Mouse (Mus musculus) stomach, embryonic 16.5 days (tissue): Measurements from ENCODE around the gene Lpar2. TPM values are rescaled to one million over a fixed set of nuclear protein-coding genes. Genes with fewer than 3 reads are reported as not detected.

ENCODE experiments used
- ATAC-seq: fragments of 200-750 bp; cut with Nextera tagmentation; 2 replicates; pipeline ENCODE4 v1.8.0; 2017; ENCODE audit warnings: moderate number of reproducible peaks, moderate TSS enrichment; ENCODE audit not compliant: insufficient read depth, low FRiP score
- H3K27ac ChIP-seq: fragments of 300-500 bp; sonication (generic); 2 replicates; pipeline ENCODE4 v1.5.1; 2014; ENCODE audit warnings: low read length
- H3K27me3 ChIP-seq: fragments of 300-500 bp; sonication (generic); 2 replicates; pipeline ENCODE4 v1.6.1; 2014; ENCODE audit warnings: low read length, control low read depth, mixed read lengths; ENCODE audit not compliant: control insufficient read depth, insufficient read depth
- H3K36me3 ChIP-seq: fragments of 300-500 bp; sonication (generic); 2 replicates; pipeline ENCODE4 v1.6.1; 2014; ENCODE audit warnings: low read length; ENCODE audit not compliant: control insufficient read depth, insufficient read depth
- H3K4me1 ChIP-seq: fragments of 300-500 bp; sonication (generic); 2 replicates; pipeline ENCODE4 v1.6.1; 2014; ENCODE audit warnings: low read length, control low read depth, mixed read lengths; ENCODE audit not compliant: control insufficient read depth, insufficient read depth
- H3K4me2 ChIP-seq: fragments of 300-500 bp; sonication (generic); 2 replicates; pipeline ENCODE4 v1.6.1; 2014; ENCODE audit warnings: low read depth, low read length, mixed read lengths
- H3K4me3 ChIP-seq: fragments of 300-500 bp; sonication (generic); replicated peaks from 2 replicates; pipeline ENCODE4 v1.5.1; 2014; ENCODE audit warnings: mild to moderate bottlenecking, low read length
- H3K9ac ChIP-seq: fragments of 300-500 bp; sonication (generic); 2 replicates; pipeline ENCODE4 v1.6.1; 2014; ENCODE audit warnings: low read length
- H3K9me3 ChIP-seq: fragments of 300-500 bp; sonication (generic); replicated peaks from 2 replicates; pipeline ENCODE4 v1.6.1; 2016; ENCODE audit warnings: low read length, control low read depth; ENCODE audit not compliant: control insufficient read depth
- WGBS: fragments of 180-500 bp; shearing (Covaris S2); extraction: QIAGEN DNeasy Blood & Tissue Kit; methylation state at CpG from one replicate; pipeline ENCODE4 v1.1.7; 2014; 5-methylcytosine and 5-hydroxymethylcytosine counted together
- polyA plus RNA-seq: library from polyadenylated mRNA; unstranded; fragments of >200 nt; fragmentation: Nextera tagmentation; extraction: Ambion mirVana; gene quantifications from 2 replicates; pipeline ENCODE4 v1.2.1, GENCODE M21; 2015

The Lpar2 gene
- polyA plus RNA-seq: 0.22 and 0.35 TPM in 2 replicates

GRCm38 (mm10) chr8:69822386-69823191, at the start of gene Lpar2:
Gene Lpar2 (plus strand): TSS chr8:69822429.
- H3K36me3 ChIP-seq: no peaks in the 10 kb centered on the region
- WGBS: 2% methylated on average over 31 of the region's 35 CpGs
- peaks cover 10% of the 10 kb centered on the region; the same call in 1 of the 2 replicates for H3K4me1 ChIP-seq
- H3K27me3 ChIP-seq: no peaks in the 10 kb centered on the region
- no peaks in the 10 kb centered on the region for H3K9me3 ChIP-seq
- H3K9ac ChIP-seq: peak within 1 kb of the TSS; percentile 74
- ATAC-seq: peak; percentile 81; the same call in 1 of the 2 replicates
- H3K4me2 ChIP-seq: peak within 1 kb of the TSS; percentile 86
- peak within 1 kb of the TSS; percentile 66 for H3K4me3 ChIP-seq
- peak within 1 kb of the TSS; percentile 51; the same call in 1 of the 2 replicates for H3K27ac ChIP-seq

GRCm38 (mm10) chr8:69774503-69775148, 47.6 kb upstream of the Lpar2 start, which contains the start of gene Gm20422:
Gene Gm20422 (minus strand): TSS chr8:69774886.
- H3K4me2 ChIP-seq: peak within 1 kb of the TSS; percentile 83
- peaks cover 11% of the 10 kb centered on the region; the same call in 1 of the 2 replicates for H3K4me1 ChIP-seq
- peak; percentile 99 for ATAC-seq
- H3K36me3 ChIP-seq: no peaks in the 10 kb centered on the region
- peak within 1 kb of the TSS; percentile 100 for H3K27ac ChIP-seq
- H3K4me3 ChIP-seq: peak within 1 kb of the TSS; percentile 90
- under 1% methylated on average over 41 of the region's 41 CpGs for WGBS
- H3K9me3 ChIP-seq: no peaks in the 10 kb centered on the region
- no peaks in the 10 kb centered on the region for H3K27me3 ChIP-seq
- H3K9ac ChIP-seq: peak within 1 kb of the TSS; percentile 99

- no peak overlapping the region for H3K9ac ChIP-seq
- H3K27me3 ChIP-seq: no peaks in the 10 kb centered on the region
- 47% methylated on average over 2 of the region's 2 CpGs for WGBS
- H3K27ac ChIP-seq: 0 out of 2 replicates have a peak overlapping the region, but pooled peaks have one; percentile 4
- no peaks in the 10 kb centered on the region for H3K9me3 ChIP-seq
- peak overlapping the region; percentile 90 for H3K4me3 ChIP-seq
- peaks cover 11% of the 10 kb centered on the region; the same call in 1 of the 2 replicates for H3K4me1 ChIP-seq
- no peaks in the 10 kb centered on the region for H3K36me3 ChIP-seq
- no peak for ATAC-seq
- peak overlapping the region; percentile 43; the same call in 1 of the 2 replicates for H3K4me2 ChIP-seq
Observed at GRCm38 (mm10) chr8:69775149-69775534, 47.1 kb upstream of the Lpar2 start.

GRCm38 (mm10) chr8:69777111-69777510, 45.1 kb upstream of the Lpar2 start:
- ATAC-seq: no peak
- Histone ChIP-seq H3K4me1 (peaks cover 11% of the 10 kb centered on the region; the same call in 1 of the 2 replicates), H3K9me3 (no peaks in the 10 kb centered on the region), H3K36me3 (no peaks in the 10 kb centered on the region), H3K27ac (no peak overlapping the region), H3K9ac (no peak overlapping the region), H3K4me2 (no peak overlapping the region), H3K27me3 (no peaks in the 10 kb centered on the region), H3K4me3 (no peak overlapping the region)
- WGBS: 70% methylated on average over 11 of the region's 12 CpGs

GRCm38 (mm10) chr8:69789105-69789504, 33.1 kb upstream of the Lpar2 start:
- Histone ChIP-seq H3K9ac (no peak overlapping the region), H3K4me2 (no peak overlapping the region), H3K4me1 (peaks cover 15% of the 10 kb centered on the region), H3K27me3 (no peaks in the 10 kb centered on the region), H3K36me3 (no peaks in the 10 kb centered on the region), H3K4me3 (no peak overlapping the region), H3K9me3 (no peaks in the 10 kb centered on the region), H3K27ac (no peak overlapping the region)
- ATAC-seq: no peak
- WGBS: 80% methylated on average over 5 of the region's 5 CpGs

GRCm38 (mm10) chr8:69789731-69790130, 32.5 kb upstream of the Lpar2 start:
- no peaks in the 10 kb centered on the region for H3K9me3 ChIP-seq
- no peaks in the 10 kb centered on the region for H3K27me3 ChIP-seq
- H3K9ac ChIP-seq: peak overlapping the region; percentile 98; the same call in 1 of the 2 replicates
- 63% methylated on average over 5 of the region's 5 CpGs for whole genome bisulfite sequencing
- H3K4me1 ChIP-seq: peaks cover 15% of the 10 kb centered on the region
- H3K27ac ChIP-seq: no peak overlapping the region
- peak overlapping the region; percentile 71 for H3K4me2 ChIP-seq
- H3K36me3 ChIP-seq: no peaks in the 10 kb centered on the region
- H3K4me3 ChIP-seq: no peak overlapping the region
- ATAC-seq: no peak

- Histone ChIP-seq H3K4me1 (peaks cover 15% of the 10 kb centered on the region), H3K9ac (peak overlapping the region; percentile 98), H3K36me3 (peaks cover 2% of the 10 kb centered on the region; the same call in 1 of the 2 replicates), H3K9me3 (no peaks in the 10 kb centered on the region), H3K4me3 (peak overlapping the region; percentile 99), H3K27ac (peak overlapping the region; percentile 86), H3K27me3 (no peaks in the 10 kb centered on the region), H3K4me2 (peak overlapping the region; percentile 71)
- WGBS: 30% methylated on average over 11 of the region's 11 CpGs
- ATAC-seq: no peak
Observed at GRCm38 (mm10) chr8:69790364-69790763, 31.9 kb upstream of the Lpar2 start.

- Histone ChIP-seq H3K4me3 (peak within 1 kb of the TSS; percentile 99), H3K36me3 (peaks cover 6% of the 10 kb centered on the region; the same call in 1 of the 2 replicates), H3K27ac (peak within 1 kb of the TSS; percentile 86), H3K9me3 (no peaks in the 10 kb centered on the region), H3K4me2 (peak within 1 kb of the TSS; percentile 83), H3K27me3 (no peaks in the 10 kb centered on the region), H3K9ac (peak within 1 kb of the TSS; percentile 98), H3K4me1 (peaks cover 15% of the 10 kb centered on the region)
- ATAC-seq: peak; percentile 94
- WGBS: under 1% methylated on average over 38 of the region's 38 CpGs
Observed at GRCm38 (mm10) chr8:69790773-69791367, 31.4 kb upstream of the Lpar2 start, which contains the start of the genes Atp13a1 and Zfp866. Gene Atp13a1 (plus strand): TSS chr8:69791163. Gene Zfp866 (minus strand): TSS chr8:69791178.
